Mouse (Mus musculus): ENCODE measurements around the gene 3110009E18Rik. TPM values are rescaled to one million over a fixed set of nuclear protein-coding genes. Genes with fewer than 3 reads are reported as not detected.

Gene 3110009E18Rik
- total RNA-seq, 2 experiments from 2014 or later = 8.6 to 10.5 TPM

DNA sequence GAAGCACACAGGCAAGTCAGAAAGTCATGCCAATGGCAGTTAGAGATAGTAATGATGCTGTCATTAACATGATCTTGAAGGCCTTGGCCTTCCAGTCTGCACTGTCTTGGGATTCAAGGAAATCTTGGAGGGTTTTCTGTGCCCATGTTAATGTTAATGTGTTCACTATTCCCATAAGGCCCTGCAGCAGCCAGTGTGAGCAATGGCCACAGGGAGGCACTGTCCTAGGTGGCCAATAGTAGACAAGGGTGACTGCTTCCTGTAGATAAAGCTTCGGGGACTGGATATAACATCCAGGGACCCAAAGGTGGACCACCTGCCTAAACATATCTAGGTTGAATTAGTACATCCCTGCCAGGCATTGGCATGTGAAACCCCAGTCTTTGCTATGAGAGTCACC lies 116.1 kb downstream of the 3110009E18Rik start:
- DNase-seq (ENCODE audit: low spot score in 2 of 2) = no peak

Other genes with a start within 250 kb of the 3110009E18Rik start
- gene Tmem177, start 208.0 kb upstream of the 3110009E18Rik start, total RNA-seq (2021) = 1 to 10 TPM; 6.6 to 8.2 TPM
- not detected for gene Cfap221, start 124.0 kb upstream of the 3110009E18Rik start, total RNA-seq (2021)
- gene Sctr, start 114.3 kb upstream of the 3110009E18Rik start, total RNA-seq (2021) = 1 to 10 TPM; 7.3 to 9.5 TPM
- 10 to 100 TPM in 1 of 2 experiments, 1 to 10 TPM in 1; 8.3 to 26.7 TPM for gene Tmem37, start 47.1 kb upstream of the 3110009E18Rik start, total RNA-seq (2021)
- 1,000 to 10,000 TPM; 1,010 to 2,386 TPM for gene Dbi, start 109 bp upstream of the 3110009E18Rik start, total RNA-seq (2021)
- 10 to 100 TPM; 21.7 to 27.8 TPM for gene Steap3, start 151.5 kb downstream of the 3110009E18Rik start, total RNA-seq (2021)
- gene C1ql2, start 219.4 kb downstream of the 3110009E18Rik start, total RNA-seq (2021) = not detected

Data from adrenal gland, adult 18-20 months (tissue).